Mouse (Mus musculus): ENCODE results near the gene Tmco4. TPM values are rescaled to one million over a fixed set of nuclear protein-coding genes. Genes with fewer than 3 reads are reported as not detected.
"Not testable (repeated sequence)": the region's sequence is repeated elsewhere in the genome, so short reads cannot be mapped to it uniquely, and the experiment has no call there.

Tmco4 gene
- polyA plus RNA-seq, 1 experiment from 2014 or later = 1.3 TPM

- H3K27me3 ChIP-seq (ENCODE audit: control insufficient read depth, insufficient read depth, low read length) = no peaks in the 10 kb centered on the region
- WGBS = 81% methylated on average over 16 of the region's 16 CpGs
- no peaks in the 10 kb centered on the region for H3K4me1 ChIP-seq (replicated peaks; ENCODE audit: control insufficient read depth, insufficient read depth, low read length)
- ATAC-seq (ENCODE audit: low FRiP score) (no peak), DNase-seq (ENCODE audit: low spot score) (no peak)
- no peak overlapping the region for H3K27ac ChIP-seq (ENCODE audit: low read depth, low read length)
- no peaks in the 10 kb centered on the region for H3K36me3 ChIP-seq (ENCODE audit: control insufficient read depth, insufficient read depth, low read length)
- no peak overlapping the region for H3K4me3 ChIP-seq (ENCODE audit: low read depth, low read length)
- H3K4me2 ChIP-seq (replicated peaks; ENCODE audit: low read depth, low read length) = no peak overlapping the region
- H3K9ac ChIP-seq (ENCODE audit: low read depth, low read length) = no peak overlapping the region
- no peaks in the 10 kb centered on the region for H3K9me3 ChIP-seq (ENCODE audit: control insufficient read depth, low read length)
Measured at GRCm38 (mm10) chr4:138968772-138969556, 3.7 kb upstream of the Tmco4 start.

- no peaks in the 10 kb centered on the region for H3K9me3 ChIP-seq (ENCODE audit: control insufficient read depth, low read length)
- no peaks in the 10 kb centered on the region for H3K4me1 ChIP-seq (replicated peaks; ENCODE audit: control insufficient read depth, insufficient read depth, low read length)
- DNase-seq (ENCODE audit: low spot score) (no peak), ATAC-seq (ENCODE audit: low FRiP score) (no peak)
- no peaks in the 10 kb centered on the region for H3K36me3 ChIP-seq (ENCODE audit: control insufficient read depth, insufficient read depth, low read length)
- no peaks in the 10 kb centered on the region for H3K27me3 ChIP-seq (ENCODE audit: control insufficient read depth, insufficient read depth, low read length)
- H3K27ac ChIP-seq (ENCODE audit: low read depth, low read length) = no peak overlapping the region
- no peak overlapping the region for H3K9ac ChIP-seq (ENCODE audit: low read depth, low read length)
- WGBS = 77% methylated on average over 9 of the region's 9 CpGs
- H3K4me2 ChIP-seq (replicated peaks; ENCODE audit: low read depth, low read length) = no peak overlapping the region
- H3K4me3 ChIP-seq (ENCODE audit: low read depth, low read length) = no peak overlapping the region
Measured at GRCm38 (mm10) chr4:138969736-138970135, 3.0 kb upstream of the Tmco4 start.

- WGBS = 91% methylated on average over 6 of the region's 6 CpGs
- Histone ChIP-seq H3K27ac (ENCODE audit: low read depth, low read length) (no peak overlapping the region), H3K27me3 (ENCODE audit: control insufficient read depth, insufficient read depth, low read length) (no peaks in the 10 kb centered on the region), H3K36me3 (ENCODE audit: control insufficient read depth, insufficient read depth, low read length) (no peaks in the 10 kb centered on the region), H3K4me3 (ENCODE audit: low read depth, low read length) (no peak overlapping the region), H3K9me3 (ENCODE audit: control insufficient read depth, low read length) (no peaks in the 10 kb centered on the region), H3K9ac (ENCODE audit: low read depth, low read length) (no peak overlapping the region), H3K4me2 (replicated peaks; ENCODE audit: low read depth, low read length) (no peak overlapping the region), H3K4me1 (replicated peaks; ENCODE audit: control insufficient read depth, insufficient read depth, low read length) (no peaks in the 10 kb centered on the region)
- DNase-seq (ENCODE audit: low spot score) = no peak
- no peak for ATAC-seq (ENCODE audit: low FRiP score)
Measured at GRCm38 (mm10) chr4:138971371-138971770, 1.3 kb upstream of the Tmco4 start.

- H3K9me3 ChIP-seq (ENCODE audit: control insufficient read depth, low read length) = no peaks in the 10 kb centered on the region
- no peaks in the 10 kb centered on the region for H3K4me1 ChIP-seq (replicated peaks; ENCODE audit: control insufficient read depth, insufficient read depth, low read length)
- peak overlapping the region; percentile 67 for H3K9ac ChIP-seq (ENCODE audit: low read depth, low read length)
- H3K4me3 ChIP-seq (ENCODE audit: low read depth, low read length) = peak overlapping the region; percentile 45
- DNase-seq (ENCODE audit: low spot score) (peak; percentile 45), ATAC-seq (ENCODE audit: low FRiP score) (no peak)
- H3K27ac ChIP-seq (ENCODE audit: low read depth, low read length) = no peak overlapping the region
- H3K4me2 ChIP-seq (replicated peaks; ENCODE audit: low read depth, low read length) = peak overlapping the region; percentile 98
- H3K36me3 ChIP-seq (ENCODE audit: control insufficient read depth, insufficient read depth, low read length) = no peaks in the 10 kb centered on the region
- H3K27me3 ChIP-seq (ENCODE audit: control insufficient read depth, insufficient read depth, low read length) = no peaks in the 10 kb centered on the region
- 22% methylated on average over 20 of the region's 20 CpGs for WGBS
Measured at GRCm38 (mm10) chr4:138972139-138972826, 405 bp upstream of the Tmco4 start.

GRCm38 (mm10) chr4:138973719-138974115, 1.0 kb downstream of the Tmco4 start:
- Histone ChIP-seq H3K9me3 (ENCODE audit: control insufficient read depth, low read length) (no peaks in the 10 kb centered on the region), H3K4me2 (replicated peaks; ENCODE audit: low read depth, low read length) (peak overlapping the region; percentile 98), H3K27ac (ENCODE audit: low read depth, low read length) (no peak overlapping the region), H3K36me3 (ENCODE audit: control insufficient read depth, insufficient read depth, low read length) (no peaks in the 10 kb centered on the region), H3K9ac (ENCODE audit: low read depth, low read length) (no peak overlapping the region), H3K4me1 (replicated peaks; ENCODE audit: control insufficient read depth, insufficient read depth, low read length) (no peaks in the 10 kb centered on the region), H3K4me3 (ENCODE audit: low read depth, low read length) (peak overlapping the region; percentile 45), H3K27me3 (ENCODE audit: control insufficient read depth, insufficient read depth, low read length) (no peaks in the 10 kb centered on the region)
- no peak for DNase-seq (ENCODE audit: low spot score)
- ATAC-seq (ENCODE audit: low FRiP score) = peak; percentile 17; the same call in 1 of the 2 replicates
- 63% methylated on average over 3 of the region's 3 CpGs for WGBS

GRCm38 (mm10) chr4:138974540-138974939, 1.9 kb downstream of the Tmco4 start:
- H3K9me3 ChIP-seq (ENCODE audit: control insufficient read depth, low read length); H3K4me2 ChIP-seq (replicated peaks; ENCODE audit: low read depth, low read length); H3K9ac ChIP-seq (ENCODE audit: low read depth, low read length); H3K27me3 ChIP-seq (ENCODE audit: control insufficient read depth, insufficient read depth, low read length); H3K4me3 ChIP-seq (ENCODE audit: low read depth, low read length); DNase-seq (ENCODE audit: low spot score); H3K4me1 ChIP-seq (replicated peaks; ENCODE audit: control insufficient read depth, insufficient read depth, low read length); H3K36me3 ChIP-seq (ENCODE audit: control insufficient read depth, insufficient read depth, low read length); ATAC-seq (ENCODE audit: low FRiP score); H3K27ac ChIP-seq (ENCODE audit: low read depth, low read length): not testable (repeated sequence)
- WGBS = 85% methylated on average over 2 of the region's 2 CpGs

- Histone ChIP-seq H3K27me3 (ENCODE audit: control insufficient read depth, insufficient read depth, low read length) (no peaks in the 10 kb centered on the region), H3K9ac (ENCODE audit: low read depth, low read length) (no peak overlapping the region), H3K9me3 (ENCODE audit: control insufficient read depth, low read length) (no peaks in the 10 kb centered on the region), H3K4me2 (replicated peaks; ENCODE audit: low read depth, low read length) (no peak overlapping the region), H3K4me3 (ENCODE audit: low read depth, low read length) (no peak overlapping the region), H3K27ac (ENCODE audit: low read depth, low read length) (no peak overlapping the region), H3K4me1 (replicated peaks; ENCODE audit: control insufficient read depth, insufficient read depth, low read length) (no peaks in the 10 kb centered on the region), H3K36me3 (ENCODE audit: control insufficient read depth, insufficient read depth, low read length) (no peaks in the 10 kb centered on the region)
- WGBS = 52% methylated on average over 3 of the region's 3 CpGs
- ATAC-seq (ENCODE audit: low FRiP score) (no peak), DNase-seq (ENCODE audit: low spot score) (no peak)
Measured at GRCm38 (mm10) chr4:138975194-138975593, 2.5 kb downstream of the Tmco4 start.

- H3K4me3 ChIP-seq (ENCODE audit: low read depth, low read length) = no peak overlapping the region
- ATAC-seq (ENCODE audit: low FRiP score) = no peak
- no peaks in the 10 kb centered on the region for H3K9me3 ChIP-seq (ENCODE audit: control insufficient read depth, low read length)
- no peak overlapping the region for H3K27ac ChIP-seq (ENCODE audit: low read depth, low read length)
- no peaks in the 10 kb centered on the region for H3K4me1 ChIP-seq (replicated peaks; ENCODE audit: control insufficient read depth, insufficient read depth, low read length)
- WGBS = 75% methylated on average over 6 of the region's 6 CpGs
- H3K27me3 ChIP-seq (ENCODE audit: control insufficient read depth, insufficient read depth, low read length) = no peaks in the 10 kb centered on the region
- no peaks in the 10 kb centered on the region for H3K36me3 ChIP-seq (ENCODE audit: control insufficient read depth, insufficient read depth, low read length)
- H3K4me2 ChIP-seq (replicated peaks; ENCODE audit: low read depth, low read length) = no peak overlapping the region
- H3K9ac ChIP-seq (ENCODE audit: low read depth, low read length) = no peak overlapping the region
- no peak for DNase-seq (ENCODE audit: low spot score)
Measured at GRCm38 (mm10) chr4:138976046-138976445, 3.4 kb downstream of the Tmco4 start.

- H3K9me3 ChIP-seq (ENCODE audit: control insufficient read depth, low read length) = no peaks in the 10 kb centered on the region
- H3K9ac ChIP-seq (ENCODE audit: low read depth, low read length) = no peak overlapping the region
- H3K4me1 ChIP-seq (replicated peaks; ENCODE audit: control insufficient read depth, insufficient read depth, low read length) = no peaks in the 10 kb centered on the region
- DNase-seq (ENCODE audit: low spot score) (no peak), ATAC-seq (ENCODE audit: low FRiP score) (no peak)
- no peaks in the 10 kb centered on the region for H3K27me3 ChIP-seq (ENCODE audit: control insufficient read depth, insufficient read depth, low read length)
- 92% methylated on average over 8 of the region's 8 CpGs for WGBS
- H3K4me2 ChIP-seq (replicated peaks; ENCODE audit: low read depth, low read length) = no peak overlapping the region
- H3K4me3 ChIP-seq (ENCODE audit: low read depth, low read length) = no peak overlapping the region
- no peaks in the 10 kb centered on the region for H3K36me3 ChIP-seq (ENCODE audit: control insufficient read depth, insufficient read depth, low read length)
- no peak overlapping the region for H3K27ac ChIP-seq (ENCODE audit: low read depth, low read length)
Measured at GRCm38 (mm10) chr4:138980021-138980420, 7.3 kb downstream of the Tmco4 start.

All from hindbrain, embryonic 11.5 days (tissue).